Mouse (Mus musculus): Measurements from ENCODE around the gene Zfp42.
"Not testable (repeated sequence)": the region's sequence is repeated elsewhere in the genome, so short reads cannot be mapped to it uniquely, and the experiment has no call there.

Zfp42 gene

DNA sequence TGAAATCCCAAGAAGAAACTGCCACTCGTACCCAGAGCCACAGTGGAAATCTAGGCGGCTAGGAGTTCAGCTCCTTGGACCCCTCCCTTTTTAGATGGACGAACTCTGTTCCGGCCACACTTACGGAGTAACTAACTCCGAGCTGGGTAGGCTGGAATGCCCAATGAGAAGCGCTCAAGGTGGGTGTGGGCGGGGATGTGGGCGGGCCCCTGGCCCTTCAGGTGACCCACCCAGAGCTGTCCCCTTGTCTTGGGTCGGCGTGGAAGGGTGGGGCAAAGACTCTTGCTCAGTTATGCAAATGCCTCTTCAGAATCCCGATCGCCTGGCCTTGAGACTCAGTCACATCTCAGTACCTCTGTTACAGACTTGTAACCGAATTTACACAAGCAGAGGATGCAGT is at the start of gene Zfp42:
Gene Zfp42, minus strand, starts transcription at position 85 of the 400 bp plus-strand sequence.
- DNase-seq (ENCODE audit: low spot score in 2 of 2): no peak

GRCm38 (mm10) chr8:43356069-43356770 is 49.4 kb upstream of the Zfp42 start:
- DNase-seq (ENCODE audit: low spot score in 2 of 2): no peak

GRCm38 (mm10) chr8:43352241-43352640 is 45.5 kb upstream of the Zfp42 start:
- not testable (repeated sequence) for DNase-seq (ENCODE audit: low spot score in 2 of 2)

DNA sequence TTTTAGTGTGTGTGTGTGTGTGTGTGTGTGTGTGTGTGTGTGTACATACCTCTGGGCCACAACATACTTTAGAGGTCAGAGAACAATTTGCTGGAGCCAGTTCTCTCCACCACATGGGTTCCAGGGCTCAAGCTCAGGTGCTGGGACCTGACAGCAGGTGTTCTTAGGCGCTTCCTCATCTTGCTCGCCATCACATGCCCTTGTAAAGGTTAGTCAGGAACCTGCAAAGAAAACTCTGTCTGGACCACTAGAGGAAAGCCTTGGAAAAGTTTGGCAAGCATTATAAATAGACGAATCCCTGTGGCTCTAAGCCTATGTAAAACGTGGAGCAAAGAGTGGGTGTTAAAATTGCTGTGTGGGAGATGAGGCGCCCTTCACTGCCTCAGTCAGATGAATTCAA is 31.8 kb upstream of the Zfp42 start:
- DNase-seq (ENCODE audit: low spot score in 2 of 2): no peak

DNA sequence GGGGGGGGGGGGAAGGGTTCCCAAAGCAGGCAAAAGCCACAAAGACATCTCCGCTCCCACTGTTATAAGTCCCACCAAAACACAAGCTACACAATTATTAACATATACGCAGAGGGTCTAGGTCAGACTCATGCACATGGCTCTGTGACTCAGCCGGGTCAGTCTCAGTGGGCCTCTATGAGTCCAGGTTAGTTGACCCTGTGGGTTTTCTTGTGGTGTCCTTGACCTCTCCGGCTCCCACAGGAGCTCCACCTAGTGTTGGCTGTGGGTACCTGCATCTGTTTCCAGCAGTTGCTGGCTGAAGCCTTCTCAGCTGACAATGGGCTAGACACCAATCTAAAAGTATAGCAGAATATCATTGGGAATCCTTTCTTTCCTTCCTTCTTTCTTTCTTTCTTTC is 26.7 kb upstream of the Zfp42 start:
- DNase-seq (ENCODE audit: low spot score in 2 of 2): no peak

- DNase-seq (ENCODE audit: low spot score in 2 of 2): no peak
Observed at GRCm38 (mm10) chr8:43331657-43332056, 24.9 kb upstream of the Zfp42 start.

GRCm38 (mm10) chr8:43329913-43330705 is 23.3 kb upstream of the Zfp42 start:
- no peak for DNase-seq (ENCODE audit: low spot score in 2 of 2)

GRCm38 (mm10) chr8:43328666-43329065 is 21.9 kb upstream of the Zfp42 start:
- no peak for DNase-seq (ENCODE audit: low spot score in 2 of 2)

- DNase-seq (ENCODE audit: low spot score in 2 of 2): no peak
Observed at GRCm38 (mm10) chr8:43320771-43321170, 14.0 kb upstream of the Zfp42 start.

GRCm38 (mm10) chr8:43308213-43308612 is 1.4 kb upstream of the Zfp42 start:
- no peak for DNase-seq (ENCODE audit: low spot score in 2 of 2)

- DNase-seq (ENCODE audit: low spot score in 2 of 2): no peak
Observed at GRCm38 (mm10) chr8:43305676-43306075, 1.1 kb downstream of the Zfp42 start.

DNA sequence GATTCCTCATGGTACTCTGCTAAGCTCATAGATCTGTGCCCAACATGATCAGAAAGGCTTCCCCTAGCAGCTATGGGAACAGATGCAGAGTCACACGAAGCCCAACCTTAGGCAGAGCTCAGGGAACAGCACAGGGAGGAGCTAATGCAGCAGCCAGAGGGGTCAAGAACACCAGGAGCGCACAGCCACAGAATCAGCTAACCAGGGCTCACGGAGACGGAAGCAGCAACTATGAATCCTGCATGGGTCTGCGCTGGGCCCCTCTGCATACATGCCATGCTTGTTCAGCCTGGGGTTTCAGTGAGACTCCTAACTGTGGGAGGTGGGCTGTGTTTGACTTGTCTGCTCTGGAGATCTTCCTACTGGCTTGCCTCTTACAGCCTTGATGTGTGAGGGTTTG is 7.0 kb downstream of the Zfp42 start:
- DNase-seq (ENCODE audit: low spot score in 2 of 2): no peak

DNA sequence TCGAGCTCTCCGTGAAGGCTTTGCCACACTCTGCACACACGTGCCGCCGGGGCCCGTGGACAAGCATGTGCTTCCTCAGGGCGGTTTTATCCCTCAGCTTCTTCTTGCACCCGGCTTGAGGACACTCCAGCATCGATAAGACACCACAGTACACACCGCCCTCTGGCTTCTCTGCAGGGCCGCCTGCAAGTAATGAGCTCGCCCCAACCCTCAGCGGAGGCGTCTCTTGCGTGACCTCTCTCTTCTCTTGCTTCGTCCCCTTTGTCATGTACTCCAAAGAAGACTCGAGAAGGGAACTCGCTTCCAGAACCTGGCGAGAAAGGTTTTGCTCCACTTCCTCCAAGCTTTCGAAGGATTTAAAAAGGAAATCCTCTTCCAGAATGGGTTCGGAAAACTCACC is 11.0 kb downstream of the Zfp42 start:
- DNase-seq (ENCODE audit: low spot score in 2 of 2): no peak

GRCm38 (mm10) chr8:43294191-43294590 is 12.6 kb downstream of the Zfp42 start:
- no peak for DNase-seq (ENCODE audit: low spot score in 2 of 2)

DNA sequence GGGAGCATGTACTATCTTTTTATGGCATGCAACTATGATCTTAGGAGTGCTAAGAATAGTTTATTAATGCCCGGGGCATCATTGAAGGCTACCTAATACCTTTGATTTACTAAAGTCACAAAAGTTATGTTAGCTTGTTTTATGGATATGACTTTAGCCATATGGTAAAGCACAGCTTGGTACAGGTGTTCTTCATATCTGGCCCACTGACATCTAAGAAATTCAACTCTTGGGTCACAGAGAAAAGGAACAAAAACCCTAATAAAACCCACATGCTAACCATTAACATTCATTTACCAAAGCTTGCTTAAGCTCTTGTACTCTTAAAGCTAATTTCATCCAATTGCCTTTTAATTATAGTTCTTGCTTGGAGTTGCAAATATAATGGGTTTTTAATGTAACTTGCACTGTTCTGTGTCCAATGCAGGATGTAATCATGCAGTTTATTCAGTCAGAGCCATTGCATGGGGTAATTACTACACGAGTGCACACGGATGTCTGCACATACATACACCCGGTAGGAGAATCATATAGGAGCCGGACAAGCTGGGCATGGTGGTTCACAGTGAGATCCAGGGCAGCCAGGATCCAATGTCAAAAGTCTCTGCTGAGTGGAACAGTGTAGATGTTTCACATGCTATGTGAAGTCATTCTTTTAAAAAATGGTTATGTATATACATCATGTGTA is 16.2 kb downstream of the Zfp42 start:
- DNase-seq (ENCODE audit: low spot score in 2 of 2): no peak

DNA sequence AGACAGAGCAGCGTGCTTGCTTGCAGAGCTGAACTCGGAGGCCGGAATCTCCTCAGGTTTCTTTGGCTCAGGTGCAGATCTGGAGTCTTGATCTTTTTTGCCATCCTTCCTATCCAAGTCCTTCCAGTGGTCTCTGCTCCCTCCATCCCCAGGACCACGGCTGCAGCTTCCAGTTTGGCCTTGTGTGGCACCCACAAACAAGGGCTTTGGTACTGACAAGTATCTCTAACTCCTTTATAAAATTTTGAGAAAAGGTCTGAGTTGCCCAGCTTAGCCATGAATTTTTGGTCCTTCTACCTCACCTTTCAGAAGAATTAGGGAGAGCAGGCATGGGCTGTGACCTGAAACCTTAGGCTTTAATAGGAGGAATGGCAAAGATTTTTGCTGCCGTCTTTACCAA is 17.0 kb downstream of the Zfp42 start:
- DNase-seq (ENCODE audit: low spot score in 2 of 2): no peak

- DNase-seq (ENCODE audit: low spot score in 2 of 2): no peak
Observed at GRCm38 (mm10) chr8:43288840-43289239, 17.9 kb downstream of the Zfp42 start.

DNA sequence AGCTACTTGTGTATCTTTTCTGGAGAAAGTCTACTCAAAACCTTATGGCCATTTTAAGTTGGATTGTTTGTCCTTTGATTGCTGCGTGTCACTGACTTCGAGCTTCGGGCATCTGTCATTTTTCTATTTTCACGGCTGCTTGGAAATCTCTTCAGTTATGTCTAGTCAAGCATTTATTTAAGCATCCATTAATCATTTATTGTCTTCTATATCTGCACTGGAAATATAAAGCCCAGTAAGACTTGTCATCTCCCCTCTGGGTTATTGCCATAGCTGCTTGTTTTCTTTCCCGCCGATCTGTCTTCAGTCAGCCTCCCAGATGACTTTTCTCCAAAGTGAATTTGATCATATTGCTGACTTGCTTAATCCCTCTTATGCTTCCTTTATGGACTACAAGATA is 19.3 kb downstream of the Zfp42 start:
- no peak for DNase-seq (ENCODE audit: low spot score in 2 of 2)

DNA sequence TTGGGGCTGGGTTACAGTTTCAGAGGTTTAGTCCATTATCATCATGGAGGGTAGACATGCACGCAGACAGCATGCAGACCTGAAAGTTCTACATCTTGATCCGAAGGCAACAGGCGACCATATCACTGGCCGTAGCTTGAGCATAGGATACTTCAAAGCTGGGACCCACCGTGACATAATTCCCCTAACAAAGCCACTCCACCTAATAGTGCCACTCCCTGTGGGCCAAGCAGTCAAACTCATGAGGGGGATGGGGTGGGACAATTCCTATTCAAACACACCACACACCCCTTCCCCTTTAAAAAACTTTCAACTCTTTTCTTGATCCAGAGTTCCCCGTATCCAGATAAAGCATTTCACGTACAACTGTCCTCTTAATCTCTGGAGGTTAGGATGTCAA is 23.5 kb downstream of the Zfp42 start:
- DNase-seq (ENCODE audit: low spot score in 2 of 2): no peak

GRCm38 (mm10) chr8:43278397-43278796 is 28.4 kb downstream of the Zfp42 start:
- no peak for DNase-seq (ENCODE audit: low spot score in 2 of 2)

DNA sequence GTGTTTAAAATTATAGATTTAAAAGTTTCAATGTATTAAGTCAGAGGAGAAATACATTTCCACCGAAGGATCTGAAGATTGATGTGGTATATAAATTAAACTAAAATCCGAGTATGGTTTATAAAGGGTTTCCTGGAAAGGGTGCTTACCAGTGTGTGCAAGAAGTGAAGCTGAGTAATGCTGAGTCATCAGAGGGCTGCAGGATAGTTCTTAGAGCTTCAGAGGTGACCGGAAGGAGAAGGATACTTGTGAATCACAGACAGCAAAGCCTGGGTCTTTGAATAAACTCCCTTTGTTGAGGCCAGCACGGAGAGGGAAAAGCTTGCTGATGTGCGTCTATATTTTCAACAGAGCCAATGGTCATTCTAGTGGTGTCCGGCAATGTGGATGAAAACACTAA is 45.8 kb downstream of the Zfp42 start:
- DNase-seq (ENCODE audit: low spot score in 2 of 2): no peak

DNA sequence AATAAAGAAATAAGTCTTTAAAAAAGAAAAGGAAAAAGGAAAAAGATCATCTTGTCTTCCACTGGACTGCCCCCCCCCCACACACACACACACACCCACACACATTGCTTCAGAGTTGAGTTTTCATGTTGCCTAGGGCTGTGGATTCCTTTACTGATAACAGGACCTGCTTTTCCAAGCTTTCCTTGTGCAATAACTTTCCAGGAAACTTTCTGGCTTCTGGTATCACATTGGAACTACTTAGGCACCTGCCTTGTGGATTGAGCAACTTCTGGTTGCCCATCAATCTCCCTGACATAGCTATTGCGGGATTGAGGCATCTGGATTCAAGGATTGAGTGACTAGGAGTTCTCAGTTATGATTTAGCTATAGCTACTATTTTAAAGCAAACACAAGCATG is 48.9 kb downstream of the Zfp42 start:
- DNase-seq (ENCODE audit: low spot score in 2 of 2): no peak

GRCm38 (mm10) chr8:43255695-43256094 is 51.1 kb downstream of the Zfp42 start:
- no peak for DNase-seq (ENCODE audit: low spot score in 2 of 2)

All from right cerebral cortex, postnatal 36 days (tissue).